Mouse (Mus musculus) central nervous system, embryonic 11.5 days (tissue): Measurements from ENCODE around the gene Gm5934. TPM values are rescaled to one million over a fixed set of nuclear protein-coding genes. Genes with fewer than 3 reads are reported as not detected.

Experiments
- polyA plus RNA-seq: library from polyadenylated mRNA; depleted of rRNA; stranded (reverse); fragments of >200 nt; gene quantifications from 2 replicates; pipeline ENCODE4 v1.2.3, GENCODE M21; 2012; rRNA removed

Gm5934 gene
- not detected in 2 replicates for polyA plus RNA-seq

DNA sequence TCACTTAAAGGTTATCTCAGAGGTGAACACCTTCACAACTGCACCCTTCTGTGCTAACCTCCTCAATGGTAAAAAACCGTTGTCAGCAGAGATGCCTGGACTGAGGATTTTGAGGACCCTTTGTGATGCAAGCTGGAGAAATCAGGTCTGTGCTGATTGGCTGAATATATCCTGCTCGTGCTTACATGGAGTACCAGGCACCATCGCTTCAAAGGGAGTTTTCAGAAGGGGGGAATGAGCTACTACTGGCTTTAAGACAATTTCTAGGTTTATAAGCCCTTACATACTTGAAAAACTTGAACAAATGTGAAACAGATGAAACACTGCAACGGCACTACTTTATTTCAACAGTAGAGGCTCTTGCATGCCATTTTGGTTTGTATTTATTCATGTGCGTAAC, at the start of gene Gm5934:
Gene Gm5934, minus strand, starts transcription at position 101 of the 400 bp plus-strand sequence.

Other genes starting within 250 kb of the Gm5934 start
- gene Gm4297, start 74.1 kb upstream of the Gm5934 start, polyA plus RNA-seq, result not detected in 2 replicates